22 mouse cellular contexts compared by ENCODE assay signal in genomic region chr11:95675498-95675897, GRCm38 (mm10). TPM values are rescaled to one million over a fixed set of nuclear protein-coding genes. Genes with fewer than 3 reads are reported as not detected.
DNase-seq lines count a peak whose midpoint lies in the region; ATAC-seq and TF ChIP-seq lines count a peak whose summit lies in the region.
"Had no signal": no experiment of that assay in that cellular context is flagged by ENCODE, and none has a peak within 500 bp of the region (broad histone marks: within the 10 kb centered on the region; RNA-seq: fewer than 3 reads in every experiment).

No protein-coding gene starts in this region.

- no peaks in the 10 kb centered on the region for H3K9me3 ChIP-seq in heart, embryonic 13.5 days
- no peaks in the 10 kb centered on the region for H3K9me3 ChIP-seq in midbrain, embryonic 13.5 days
- H3K9me3 ChIP-seq in midbrain, embryonic 14.5 days (ENCODE audit: control insufficient read depth, low read length), result no peaks in the 10 kb centered on the region
- no peaks in the 10 kb centered on the region for H3K9me3 ChIP-seq in limb, embryonic 12.5 days
- H3K9me3 ChIP-seq: forebrain, embryonic 15.5 days; hindbrain, embryonic 15.5 days; neural tube, embryonic 12.5 days had no signal

- peaks cover 95% of the 10 kb centered on the region for H3K36me3 ChIP-seq in heart, embryonic 13.5 days
- H3K36me3 ChIP-seq in liver, adult 2 months (ENCODE audit: control insufficient read depth, insufficient read depth, low read length), result peaks cover 39% of the 10 kb centered on the region
- H3K36me3 ChIP-seq in midbrain, embryonic 13.5 days, result peaks cover 83% of the 10 kb centered on the region
- peaks cover 80% of the 10 kb centered on the region for H3K36me3 ChIP-seq in midbrain, embryonic 14.5 days (ENCODE audit: control insufficient read depth, insufficient read depth, low read length)
- H3K36me3 ChIP-seq in limb, embryonic 12.5 days, result peaks cover 94% of the 10 kb centered on the region

- no peak overlapping the region for H3K4me3 ChIP-seq in heart, embryonic 13.5 days
- no peak overlapping the region for H3K4me3 ChIP-seq in liver, adult 2 months (ENCODE audit: insufficient read depth, low read depth, low read length)
- no peak overlapping the region for H3K4me3 ChIP-seq in midbrain, embryonic 13.5 days (replicated peaks)
- no peak overlapping the region for H3K4me3 ChIP-seq in midbrain, embryonic 14.5 days (replicated peaks; ENCODE audit: low read depth, low read length)
- H3K4me3 ChIP-seq in limb, embryonic 12.5 days (replicated peaks), result no peak overlapping the region
- H3K4me3 ChIP-seq: forebrain, embryonic 15.5 days; hindbrain, embryonic 15.5 days; neural tube, embryonic 12.5 days had no signal

- no peaks in the 10 kb centered on the region for H3K79me2 ChIP-seq in liver, adult 2 months (ENCODE audit: control insufficient read depth, insufficient read depth, low read length)

- no peaks in the 10 kb centered on the region for H3K27me3 ChIP-seq in heart, embryonic 13.5 days (replicated peaks)
- H3K27me3 ChIP-seq in liver, adult 2 months (ENCODE audit: control insufficient read depth, insufficient read depth, low read length), result no peaks in the 10 kb centered on the region
- no peaks in the 10 kb centered on the region for H3K27me3 ChIP-seq in midbrain, embryonic 13.5 days
- no peaks in the 10 kb centered on the region for H3K27me3 ChIP-seq in midbrain, embryonic 14.5 days (ENCODE audit: control insufficient read depth, insufficient read depth, low read length)
- H3K27me3 ChIP-seq in limb, embryonic 12.5 days, result 0 out of 2 replicates have a peak, but pooled peaks cover 3% of the 10 kb centered on the region
- H3K27me3 ChIP-seq: CH12.LX; forebrain, embryonic 15.5 days; hindbrain, embryonic 15.5 days; neural tube, embryonic 12.5 days had no signal

- H3K9ac ChIP-seq in heart, embryonic 13.5 days, result no peak overlapping the region
- H3K9ac ChIP-seq in liver, adult 2 months (ENCODE audit: low read depth, low read length), result no peak overlapping the region
- no peak overlapping the region for H3K9ac ChIP-seq in midbrain, embryonic 13.5 days (replicated peaks)
- no peak overlapping the region for H3K9ac ChIP-seq in midbrain, embryonic 14.5 days (replicated peaks; ENCODE audit: low read length)
- H3K9ac ChIP-seq in limb, embryonic 12.5 days (replicated peaks), result no peak overlapping the region
- H3K9ac ChIP-seq: forebrain, embryonic 15.5 days; hindbrain, embryonic 15.5 days; neural tube, embryonic 12.5 days had no signal

- no peak overlapping the region for H3K4me2 ChIP-seq in heart, embryonic 13.5 days
- no peak overlapping the region for H3K4me2 ChIP-seq in midbrain, embryonic 13.5 days (replicated peaks)
- no peak overlapping the region for H3K4me2 ChIP-seq in midbrain, embryonic 14.5 days (ENCODE audit: low read length)
- H3K4me2 ChIP-seq in limb, embryonic 12.5 days, result no peak overlapping the region
- H3K4me2 ChIP-seq: forebrain, embryonic 15.5 days; heart, embryonic 11.5 days; hindbrain, embryonic 15.5 days; neural tube, embryonic 12.5 days had no signal

- peaks cover 9% of the 10 kb centered on the region for H3K4me1 ChIP-seq in heart, embryonic 13.5 days
- no peaks in the 10 kb centered on the region for H3K4me1 ChIP-seq in liver, adult 2 months (ENCODE audit: control insufficient read depth, insufficient read depth, low read length)
- peaks cover 5% of the 10 kb centered on the region; the same call in 1 of the 2 replicates for H3K4me1 ChIP-seq in midbrain, embryonic 13.5 days (replicated peaks)
- no peaks in the 10 kb centered on the region for H3K4me1 ChIP-seq in midbrain, embryonic 14.5 days (ENCODE audit: control insufficient read depth, insufficient read depth, low read length)
- H3K4me1 ChIP-seq in limb, embryonic 12.5 days (replicated peaks), result peaks cover 42% of the 10 kb centered on the region

- 89% methylated on average over 14 of the region's 14 CpGs for WGBS in heart, embryonic 13.5 days
- 76% methylated on average over 14 of the region's 14 CpGs for WGBS in liver, adult 2 months
- WGBS in midbrain, embryonic 13.5 days, result 89% methylated on average over 14 of the region's 14 CpGs
- 92% methylated on average over 14 of the region's 14 CpGs for WGBS in midbrain, embryonic 14.5 days
- 91% methylated on average over 14 of the region's 14 CpGs for WGBS in limb, embryonic 12.5 days

- no peak for DNase-seq in heart, adult 9 months (ENCODE audit: low spot score in 2 of 2)
- peak; percentile 26 for DNase-seq in liver, adult 2 months (ENCODE audit: extremely low read depth, low read depth, low spot score)
- no peak for DNase-seq in liver
- no peak for DNase-seq in midbrain, embryonic 14.5 days
- no peak for DNase-seq in embryo, embryonic 10.5 days (ENCODE audit: low spot score)
- DNase-seq: adrenal gland, postnatal 14 days; cerebellum, adult 11 months; cerebellum, postnatal 10 days; heart, postnatal 14 days; kidney, adult 8-10 months; layer of hippocampus, adult 9-11 months; right cerebral cortex, adult 18-20 months; thymus, postnatal 36 days had no signal

- 0 out of 2 replicates have a peak overlapping the region, but pooled peaks have one; percentile 25 for H3K27ac ChIP-seq in heart, embryonic 13.5 days (replicated peaks)
- H3K27ac ChIP-seq in liver, adult 2 months (replicated peaks; ENCODE audit: insufficient read depth, low read depth, low read length), result no peak overlapping the region
- 0 out of 2 replicates have a peak overlapping the region, but pooled peaks have one; percentile 12 for H3K27ac ChIP-seq in midbrain, embryonic 13.5 days
- H3K27ac ChIP-seq in midbrain, embryonic 14.5 days (replicated peaks; ENCODE audit: low read depth, low read length), result no peak overlapping the region
- H3K27ac ChIP-seq in limb, embryonic 12.5 days, result peak overlapping the region; percentile 79
- H3K27ac ChIP-seq: forebrain, embryonic 15.5 days; neural tube, embryonic 12.5 days had no signal

- TF ChIP-seq CTCF in liver, adult 2 months (IDR thresholded peaks at IDR 0.05; ENCODE audit: low read depth, low read length), result no peak

- TF ChIP-seq POLR2A in liver, adult 2 months (IDR thresholded peaks at IDR 0.05; ENCODE audit: extremely low read depth, insufficient read depth, low read length), result no peak

- no peak for ATAC-seq in heart, embryonic 13.5 days (ENCODE audit: extremely low read depth, insufficient number of reproducible peaks, low FRiP score, low TSS enrichment)
- ATAC-seq in midbrain, embryonic 13.5 days, result no peak
- ATAC-seq in midbrain, embryonic 14.5 days (ENCODE audit: low FRiP score, low TSS enrichment), result no peak
- ATAC-seq in limb, embryonic 12.5 days (ENCODE audit: insufficient number of reproducible peaks, insufficient read depth, low FRiP score, low TSS enrichment, low read depth), result no peak
- ATAC-seq: lung, postnatal 0 days had no signal

RNA-seq across cellular contexts. Expression of gene Phb, which starts 8.7 kb away (rescaled TPM):
- polyA plus RNA-seq in heart, embryonic 13.5 days (2015; fragmentation: Nextera tagmentation; extraction: Ambion mirVana), result 241 and 267 TPM in 2 replicates
- 137 and 153 TPM in 2 replicates for total RNA-seq in liver, adult 2 months (2014; rRNA removed)
- polyA plus RNA-seq in liver, adult 2 months (2012; rRNA removed), result 171 and 189 TPM in 2 replicates
- polyA plus RNA-seq in midbrain, embryonic 13.5 days (2015; fragmentation: Nextera tagmentation; extraction: Ambion mirVana), result 168 and 179 TPM in 2 replicates
- 183 and 207 TPM in 2 replicates for polyA plus RNA-seq in midbrain, embryonic 14.5 days (2014; fragmentation: Nextera tagmentation; extraction: Ambion mirVana)
- 231 TPM in 2 replicates for polyA plus RNA-seq in limb, embryonic 12.5 days (2016; fragmentation: Nextera tagmentation; extraction: Ambion mirVana)

RNA-seq across cellular contexts. Expression of gene Zfp652, which starts 37.0 kb away (rescaled TPM):
- 10.0 and 13.0 TPM in 2 replicates for polyA plus RNA-seq in heart, embryonic 13.5 days (2015; fragmentation: Nextera tagmentation; extraction: Ambion mirVana)
- 9.1 and 12.7 TPM in 2 replicates for total RNA-seq in liver, adult 2 months (2014; rRNA removed)
- 10.5 and 11.1 TPM in 2 replicates for polyA plus RNA-seq in liver, adult 2 months (2012; rRNA removed)
- 29.0 and 32.1 TPM in 2 replicates for polyA plus RNA-seq in midbrain, embryonic 13.5 days (2015; fragmentation: Nextera tagmentation; extraction: Ambion mirVana)
- polyA plus RNA-seq in midbrain, embryonic 14.5 days (2014; fragmentation: Nextera tagmentation; extraction: Ambion mirVana), result 13.1 and 15.7 TPM in 2 replicates
- polyA plus RNA-seq in limb, embryonic 12.5 days (2016; fragmentation: Nextera tagmentation; extraction: Ambion mirVana), result 24.0 and 24.9 TPM in 2 replicates

RNA-seq across cellular contexts. Expression of gene B130006D01Rik, which starts 47.9 kb away (rescaled TPM):
- 0.51 and 0.78 TPM in 2 replicates for polyA plus RNA-seq in heart, embryonic 13.5 days (2015; fragmentation: Nextera tagmentation; extraction: Ambion mirVana)
- 1.0 and 1.9 TPM in 2 replicates for total RNA-seq in liver, adult 2 months (2014; rRNA removed)
- polyA plus RNA-seq in liver, adult 2 months (2012; rRNA removed), result 0.02 and 0.10 TPM in 2 replicates
- 1.5 and 2.0 TPM in 2 replicates for polyA plus RNA-seq in midbrain, embryonic 13.5 days (2015; fragmentation: Nextera tagmentation; extraction: Ambion mirVana)
- polyA plus RNA-seq in midbrain, embryonic 14.5 days (2014; fragmentation: Nextera tagmentation; extraction: Ambion mirVana), result 1.4 and 1.5 TPM in 2 replicates
- polyA plus RNA-seq in limb, embryonic 12.5 days (2016; fragmentation: Nextera tagmentation; extraction: Ambion mirVana), result 1.9 and 2.5 TPM in 2 replicates

Comparison
In these comparisons a context has a peak if more than half of its experiments do, and no peak if none do; other contexts are left out.
1. H3K27ac ChIP-seq: peak in heart, embryonic 13.5 days (single experiment), midbrain, embryonic 13.5 days (single experiment) and limb, embryonic 12.5 days (single experiment); none in liver, adult 2 months (single experiment) and midbrain, embryonic 14.5 days (single experiment).